Mouse (Mus musculus) CH12.LX (cell line): ENCODE results near the gene Tnfaip3. TPM values are rescaled to one million over a fixed set of nuclear protein-coding genes. Genes with fewer than 3 reads are reported as not detected.

Experiments
- DNase-seq: peaks from one replicate; pipeline ENCODE4 v3.0.0-alpha.2; 2013; ENCODE audit errors: extremely low read depth
- H3K27ac ChIP-seq: 2 replicates; pipeline ENCODE4 v1.5.1; 2012; ENCODE audit warnings: low read depth, mild to moderate bottlenecking, control low read depth, moderate library complexity; ENCODE audit not compliant: insufficient read depth
- H3K27me3 ChIP-seq: replicated peaks from 2 replicates; pipeline ENCODE3; 2012; ENCODE audit warnings: inconsistent platforms
- H3K36me3 ChIP-seq, 2 experiments: replicated peaks in 1 of 2; 2 replicates each; pipeline versions ENCODE3 to v1.6.1; 2012; ENCODE audit warnings: inconsistent platforms in 1 of 2, low read length in 1 of 2, mild to moderate bottlenecking in 1 of 2, mixed read lengths in 1 of 2, moderate library complexity in 1 of 2; ENCODE audit not compliant: control insufficient read depth in 1 of 2, insufficient read depth in 1 of 2
- H3K4me1 ChIP-seq, 2 experiments: 2 replicates each; pipeline ENCODE4 v1.6.1; 2012; ENCODE audit warnings: inconsistent platforms in 1 of 2, moderate library complexity in 1 of 2; ENCODE audit not compliant: insufficient read depth in 2 of 2, control insufficient read depth in 1 of 2
- H3K4me2 ChIP-seq: 2 replicates; pipeline ENCODE4 v1.6.1; 2012; ENCODE audit warnings: low read depth, mild to moderate bottlenecking, control low read depth; ENCODE audit not compliant: poor library complexity, insufficient read depth, severe bottlenecking
- H3K4me3 ChIP-seq, 3 experiments: fragments of 150-350 bp in 1 of 3; sonication (generic) in 1 of 3; replicated peaks in 1 of 3; 2 replicates each; pipeline versions ENCODE3 to v1.5.1; 2011 to 2012; ENCODE audit warnings: low read depth in 2 of 3, low read length in 2 of 3, mild to moderate bottlenecking in 2 of 3, moderate library complexity in 2 of 3, control low read depth in 1 of 3, improper control_type of control experiment in 1 of 3, inconsistent platforms in 1 of 3, mixed read lengths in 1 of 3; ENCODE audit not compliant: poor library complexity in 1 of 3
- H3K79me2 ChIP-seq: replicated peaks from 2 replicates; pipeline ENCODE4 v1.6.1; 2012; ENCODE audit warnings: mild to moderate bottlenecking, moderate library complexity; ENCODE audit not compliant: control insufficient read depth, poor library complexity, insufficient read depth, severe bottlenecking; ENCODE audit errors: extremely low read depth
- H3K9ac ChIP-seq: 2 replicates; pipeline ENCODE4 v1.6.1; 2012; ENCODE audit warnings: low read depth, mild to moderate bottlenecking, control low read depth, moderate library complexity; ENCODE audit not compliant: insufficient read depth
- H3K9me3 ChIP-seq: replicated peaks from 2 replicates; pipeline ENCODE3; 2012; ENCODE audit warnings: low read length, inconsistent platforms, mixed read lengths
- BHLHE40 ChIP-seq: IDR thresholded peaks from 2 replicates; pipeline ENCODE4 v1.6.1; 2011; ENCODE audit warnings: mild to moderate bottlenecking, low read depth, low read length, improper control_type of control experiment
- CHD1 ChIP-seq: IDR thresholded peaks from 2 replicates; pipeline ENCODE4 v1.6.1; 2012; ENCODE audit warnings: low read depth, low read length, improper control_type of control experiment, inconsistent platforms
- CHD2 ChIP-seq: IDR thresholded peaks from 2 replicates; pipeline ENCODE4 v1.6.1; 2011; ENCODE audit warnings: low read length, improper control_type of control experiment
- CTCF ChIP-seq, 2 experiments: IDR thresholded peaks in 1 of 2; conservative IDR thresholded peaks in 1 of 2; 2 replicates each; pipeline ENCODE4 v1.5.1; 2011 to 2012; ENCODE audit warnings: low read depth in 2 of 2, low read length in 2 of 2, improper control_type of control experiment in 1 of 2, inconsistent platforms in 1 of 2, mild to moderate bottlenecking in 1 of 2, moderate library complexity in 1 of 2
- E2F4 ChIP-seq: IDR thresholded peaks from 2 replicates; pipeline ENCODE4 v1.6.1; 2011; ENCODE audit warnings: low read depth, low read length, improper control_type of control experiment; ENCODE audit not compliant: insufficient replicate concordance
- ELF1 ChIP-seq: IDR thresholded peaks from 2 replicates; pipeline ENCODE4 v1.6.1; 2014; ENCODE audit warnings: low read depth, mild to moderate bottlenecking, inconsistent platforms, low read length, improper control_type of control experiment
- EP300 ChIP-seq: IDR thresholded peaks from 2 replicates; pipeline ENCODE4 v1.6.1; 2011; ENCODE audit warnings: low read length, improper control_type of control experiment
- ETS1 ChIP-seq: conservative IDR thresholded peaks from 2 replicates; pipeline ENCODE4 v1.6.1; 2012; ENCODE audit warnings: low read depth, mild to moderate bottlenecking, inconsistent platforms, low read length, improper control_type of control experiment, moderate library complexity
- GABPA ChIP-seq: IDR thresholded peaks from 2 replicates; pipeline ENCODE4 v1.6.1; 2012; ENCODE audit warnings: low read depth, low read length, improper control_type of control experiment, inconsistent platforms; ENCODE audit not compliant: insufficient replicate concordance
- HCFC1 ChIP-seq: IDR thresholded peaks from 2 replicates; pipeline ENCODE4 v1.6.1; 2012; ENCODE audit warnings: low read depth, mild to moderate bottlenecking, inconsistent platforms, low read length, improper control_type of control experiment
- IRF4 ChIP-seq: IDR thresholded peaks from 2 replicates; pipeline ENCODE4 v1.6.1; 2014; ENCODE audit warnings: low read depth, mild to moderate bottlenecking, inconsistent platforms, low read length, improper control_type of control experiment
- JUND ChIP-seq: conservative IDR thresholded peaks from 2 replicates; pipeline ENCODE4 v1.6.1; 2011; ENCODE audit warnings: low read depth, low read length, improper control_type of control experiment
- KAT2A ChIP-seq: IDR thresholded peaks from 2 replicates; pipeline ENCODE4 v1.6.1; 2012; ENCODE audit warnings: low read length, improper control_type of control experiment, inconsistent platforms; ENCODE audit not compliant: insufficient replicate concordance
- MAFK ChIP-seq: IDR thresholded peaks from 2 replicates; pipeline ENCODE4 v1.6.1; 2011; ENCODE audit warnings: low read length, improper control_type of control experiment; ENCODE audit not compliant: insufficient replicate concordance
- MAZ ChIP-seq: IDR thresholded peaks from 2 replicates; pipeline ENCODE4 v1.6.1; 2012; ENCODE audit warnings: low read depth, mild to moderate bottlenecking, inconsistent platforms, low read length, improper control_type of control experiment, moderate library complexity
- MEF2A ChIP-seq: IDR thresholded peaks from 2 replicates; pipeline ENCODE4 v1.6.1; 2014; ENCODE audit warnings: low read depth, mild to moderate bottlenecking, inconsistent platforms, low read length, improper control_type of control experiment, borderline replicate concordance
- MXI1 ChIP-seq: IDR thresholded peaks from 2 replicates; pipeline ENCODE4 v1.6.1; 2011; ENCODE audit warnings: mild to moderate bottlenecking, low read depth, low read length, improper control_type of control experiment
- NRF1 ChIP-seq: IDR thresholded peaks from 2 replicates; pipeline ENCODE4 v1.6.1; 2014; ENCODE audit warnings: low read depth, mild to moderate bottlenecking, inconsistent platforms, low read length, improper control_type of control experiment, moderate library complexity
- PAX5 ChIP-seq: IDR thresholded peaks from 2 replicates; pipeline ENCODE4 v1.6.1; 2012; ENCODE audit warnings: low read length, inconsistent platforms, mixed read lengths
- POLR2AphosphoS2 ChIP-seq: IDR thresholded peaks from 2 replicates; pipeline ENCODE4 v1.6.1; 2011; ENCODE audit warnings: low read depth, low read length, improper control_type of control experiment
- SIN3A ChIP-seq: IDR thresholded peaks from 2 replicates; pipeline ENCODE4 v1.6.1; 2012; ENCODE audit warnings: low read length, improper control_type of control experiment, inconsistent platforms
- SMC3 ChIP-seq: IDR thresholded peaks from 2 replicates; pipeline ENCODE4 v1.6.1; 2011; ENCODE audit warnings: low read depth, low read length, improper control_type of control experiment
- TBP ChIP-seq: conservative IDR thresholded peaks from 2 replicates; pipeline ENCODE4 v1.6.1; 2011; ENCODE audit warnings: low read depth, low read length, improper control_type of control experiment
- TCF12 ChIP-seq: IDR thresholded peaks from 2 replicates; pipeline ENCODE4 v1.6.1; 2014; ENCODE audit warnings: low read depth, mild to moderate bottlenecking, inconsistent platforms, low read length, improper control_type of control experiment
- USF1 ChIP-seq: IDR thresholded peaks from 2 replicates; pipeline ENCODE4 v1.6.1; 2014; ENCODE audit warnings: low read depth, mild to moderate bottlenecking, inconsistent platforms, low read length, improper control_type of control experiment
- USF2 ChIP-seq: conservative IDR thresholded peaks from 2 replicates; pipeline ENCODE4 v1.6.1; 2011; ENCODE audit warnings: low read depth, low read length, improper control_type of control experiment
- ZC3H11A ChIP-seq: IDR thresholded peaks from 2 replicates; pipeline ENCODE4 v1.6.1; 2012; ENCODE audit warnings: low read depth, mild to moderate bottlenecking, inconsistent platforms, low read length, improper control_type of control experiment
- ZNF384 ChIP-seq: IDR thresholded peaks from 2 replicates; pipeline ENCODE4 v1.6.1; 2012; ENCODE audit warnings: low read depth, low read length, improper control_type of control experiment, inconsistent platforms
- dilution Hi-C: fragments of 300-500 bp; cut with MboI; formaldehyde crosslinking; loops from 2 replicates; pipeline ENCODE4 v1.14.3; 2020; ENCODE audit warnings: low sequenced_read_pairs; ENCODE audit not compliant: extremely low pct_unique_long_range_greater_than_20kb, extremely low pct_ligation_motif_present
- in situ Hi-C: fragments of 300-500 bp; cut with MboI; formaldehyde crosslinking; loops from 3 replicates; pipeline ENCODE4 v1.14.3; 2019; ENCODE audit warnings: low sequenced_read_pairs, low pct_ligation_motif_present, low pct_unique_long_range_greater_than_20kb, mixed read lengths
- polyA plus RNA-seq: library from polyadenylated mRNA; unstranded; fragments of >175 nt; gene quantifications from 2 replicates; pipeline ENCODE4 v1.2.1, GENCODE M21; 2012; ENCODE audit warnings: low read depth; ENCODE audit not compliant: insufficient read length
- total RNA-seq, 2 experiments: library from RNA; depleted of rRNA; stranded (reverse); fragments of 300-350 nt in 1 of 2; fragments of >200 nt in 1 of 2; gene quantifications; 2 replicates each; pipeline ENCODE4 v1.2.3; 2012 to 2014

Gene Tnfaip3
- total and polyA plus RNA-seq, 3 experiments = 24.6 to 95.3 (median 51.7) TPM

DNA sequence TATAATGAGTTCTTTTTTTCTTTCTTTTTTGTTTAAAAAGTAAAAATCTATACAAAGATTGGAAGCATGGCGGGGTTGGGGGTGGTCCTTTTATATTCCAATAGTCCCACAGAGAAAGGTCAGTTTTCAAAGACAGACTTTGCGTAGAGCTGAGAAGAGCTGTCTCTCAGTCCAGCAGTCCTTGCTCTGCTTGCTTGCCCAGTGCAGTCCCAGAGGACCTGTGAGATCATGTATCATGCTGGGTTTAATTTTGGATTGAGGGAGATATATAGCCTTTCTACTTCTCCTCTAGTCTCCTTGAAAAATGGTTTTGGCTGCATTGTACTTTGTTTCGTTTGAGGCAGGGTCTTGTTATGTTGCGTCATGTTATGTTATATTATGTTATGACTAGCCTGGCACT is 49.9 kb downstream of the Tnfaip3 start:
- in situ Hi-C loops = no loop called here
- peaks cover 9% of the 10 kb centered on the region for H3K9me3 ChIP-seq
- TF ChIP-seq HCFC1 (no peak), CHD2 (no peak), ZC3H11A (no peak), PAX5 (no peak), USF1 (no peak), MEF2A (no peak), ELF1 (no peak), ZNF384 (no peak), KAT2A (no peak), MXI1 (no peak), CTCF (conservative IDR thresholded peaks at IDR 0.05 in 1 of 2, IDR thresholded peaks at IDR 0.05 in 1 of 2; ENCODE audit: low read depth in 2 of 2, low read length in 2 of 2) (no peak), MAZ (no peak), ETS1 (no peak), GABPA (no peak), TCF12 (no peak), SMC3 (no peak), JUND (no peak)
- TF ChIP-seq, all 38 proteins: peak for 0
- Histone ChIP-seq H3K79me2 (no peaks in the 10 kb centered on the region), H3K4me2 (peak overlapping the region; percentile 92), H3K27me3 (no peaks in the 10 kb centered on the region), H3K4me1 (peaks cover 26 to 65% of the 10 kb centered on the region in 2 experiments), H3K36me3 (peaks cover 0 to 2% of the 10 kb centered on the region in 2 experiments), H3K4me3 (no peak overlapping the region), H3K27ac (peak overlapping the region; percentile 18; the same call in 1 of the 2 replicates), H3K9ac (peak overlapping the region; percentile 47; the same call in 1 of the 2 replicates)
- dilution Hi-C loops = no loop called here
- no peak for DNase-seq

DNA sequence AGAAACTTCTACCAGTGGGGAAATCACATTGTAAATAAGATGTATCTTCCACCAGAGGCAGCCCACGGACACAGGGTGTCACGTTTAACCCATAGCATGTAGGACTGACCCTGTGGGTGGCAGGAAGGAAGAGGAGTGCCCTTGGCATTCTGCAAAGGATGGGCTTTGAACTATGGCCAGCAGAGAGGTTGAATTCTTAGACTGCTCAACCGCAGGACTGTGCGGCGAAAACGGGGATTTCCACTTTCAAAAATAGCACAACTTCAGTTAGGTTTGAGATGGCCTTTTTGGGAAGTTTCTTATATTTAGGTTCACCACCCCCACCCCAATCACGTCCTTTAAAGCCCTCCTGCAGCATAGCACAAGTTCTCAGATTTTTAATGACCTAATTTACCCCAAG is 50.6 kb downstream of the Tnfaip3 start:
- Histone ChIP-seq H3K36me3 (peaks cover 0 to 2% of the 10 kb centered on the region in 2 experiments), H3K27ac (peak overlapping the region; percentile 91), H3K9ac (peak overlapping the region; percentile 47), H3K79me2 (no peaks in the 10 kb centered on the region), H3K27me3 (no peaks in the 10 kb centered on the region), H3K4me3 (peak overlapping the region in 1 of 3 experiments; percentile 16), H3K9me3 (peaks cover 9% of the 10 kb centered on the region), H3K4me2 (peak overlapping the region; percentile 92), H3K4me1 (peaks cover 29 to 70% of the 10 kb centered on the region in 2 experiments)
- in situ Hi-C loops = no loop called here
- peak; percentile 62 for DNase-seq
- dilution Hi-C loops = no loop called here
- TF ChIP-seq BHLHE40 = peak; percentile 94
- peak; percentile 74 for TF ChIP-seq IRF4
- TF ChIP-seq NRF1 = no peak
- TF ChIP-seq SIN3A = peak; percentile 55; the same call in 1 of the 2 replicates
- TF ChIP-seq CHD1 = peak; percentile 20; the same call in 1 of the 2 replicates
- peak; percentile 72 for TF ChIP-seq TCF12
- TF ChIP-seq TBP = no peak
- TF ChIP-seq MEF2A = peak; percentile 100
- TF ChIP-seq SMC3 = 0 out of 2 replicates have a peak, but pooled peaks have one; percentile 15
- TF ChIP-seq EP300 = peak; percentile 92
- no peak for TF ChIP-seq POLR2AphosphoS2
- no peak for TF ChIP-seq USF2
- peak; percentile 84 for TF ChIP-seq CHD2
- peak; percentile 88 for TF ChIP-seq ETS1
- 0 out of 2 replicates have a peak, but pooled peaks have one; percentile 38 for TF ChIP-seq MAFK
- 0 out of 2 replicates have a peak, but pooled peaks have one; percentile 13 for TF ChIP-seq MXI1
- TF ChIP-seq E2F4 = no peak
